Mouse (Mus musculus) forebrain, embryonic 15.5 days (tissue): ENCODE data around the gene Pin1rt1. TPM values are rescaled to one million over a fixed set of nuclear protein-coding genes. Genes with fewer than 3 reads are reported as not detected.

Experiments
- ATAC-seq: fragments of 200-750 bp; cut with Nextera tagmentation; replicated peaks from 2 replicates; pipeline ENCODE4 v1.8.0; 2017; ENCODE audit warnings: mild to moderate bottlenecking, moderate TSS enrichment, moderate library complexity
- H3K27ac ChIP-seq: fragments of 300-500 bp; sonication (generic); replicated peaks from 2 replicates; pipeline ENCODE4 v1.5.1; 2015; ENCODE audit warnings: mild to moderate bottlenecking, inconsistent platforms
- H3K27me3 ChIP-seq: fragments of 300-500 bp; sonication (generic); 2 replicates; pipeline ENCODE4 v1.6.1; 2015; ENCODE audit warnings: inconsistent platforms
- H3K36me3 ChIP-seq: fragments of 300-500 bp; sonication (generic); 2 replicates; pipeline ENCODE4 v1.6.1; 2015; ENCODE audit warnings: mild to moderate bottlenecking, inconsistent platforms
- H3K4me1 ChIP-seq: fragments of 300-500 bp; sonication (generic); 2 replicates; pipeline ENCODE4 v1.6.1; 2015; ENCODE audit warnings: inconsistent platforms
- H3K4me2 ChIP-seq: fragments of 300-500 bp; sonication (generic); replicated peaks from 2 replicates; pipeline ENCODE4 v1.6.1; 2015; ENCODE audit warnings: mild to moderate bottlenecking, inconsistent platforms
- H3K4me3 ChIP-seq: fragments of 300-500 bp; sonication (generic); 2 replicates; pipeline ENCODE4 v1.5.1; 2015; ENCODE audit warnings: mild to moderate bottlenecking, inconsistent platforms
- H3K9ac ChIP-seq: fragments of 300-500 bp; sonication (generic); replicated peaks from 2 replicates; pipeline ENCODE4 v1.6.1; 2015; ENCODE audit warnings: mild to moderate bottlenecking, inconsistent platforms
- H3K9me3 ChIP-seq: fragments of 300-500 bp; sonication (generic); 2 replicates; pipeline ENCODE4 v1.6.1; 2016; ENCODE audit warnings: inconsistent platforms
- WGBS: fragments of 180-500 bp; shearing (Covaris S2); methylation state at CpG from one replicate; pipeline ENCODE4 v1.1.7; 2015; ENCODE audit warnings: mixed read lengths; 5-methylcytosine and 5-hydroxymethylcytosine counted together
- polyA plus RNA-seq: library from polyadenylated mRNA; unstranded; fragments of >200 nt; fragmentation: Nextera tagmentation; extraction: Ambion mirVana; gene quantifications from 2 replicates; pipeline ENCODE4 v1.2.1, GENCODE M21; 2015

Gene Pin1rt1
- 0.24 TPM in 1 of 2 replicates, not detected in the other for polyA plus RNA-seq

DNA sequence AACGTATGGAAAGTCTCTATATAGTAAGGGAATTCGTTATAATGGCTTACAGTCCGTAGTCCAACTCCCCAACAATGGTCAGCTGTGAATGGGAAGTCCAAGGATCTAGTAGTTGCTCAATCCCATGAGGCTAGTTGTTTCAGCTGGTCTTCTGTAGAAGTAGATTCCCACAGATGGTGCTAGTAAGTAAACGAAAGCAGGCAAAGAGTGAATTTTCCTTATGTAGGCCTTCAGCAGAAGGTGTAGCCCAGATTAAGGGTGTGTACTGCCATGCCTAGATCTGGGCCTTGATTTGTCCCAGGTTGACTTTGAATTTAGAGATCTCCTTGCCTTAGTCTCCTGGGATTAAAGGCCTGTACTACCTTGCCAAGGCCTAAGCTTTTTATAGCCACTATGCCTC, at the start of gene Pin1rt1:
TSS of gene Pin1rt1 (minus strand) at position 101 of the 400 bp plus-strand sequence.
- Histone ChIP-seq H3K27me3 (no peaks in the 10 kb centered on the region), H3K4me3 (no peak within 1 kb of the TSS), H3K4me2 (no peak within 1 kb of the TSS), H3K36me3 (no peaks in the 10 kb centered on the region), H3K27ac (no peak within 1 kb of the TSS), H3K9me3 (no peaks in the 10 kb centered on the region), H3K9ac (no peak within 1 kb of the TSS), H3K4me1 (peaks cover 11% of the 10 kb centered on the region)
- no peak for ATAC-seq
- WGBS, result 88% methylated on average over 4 of the region's 4 CpGs

DNA sequence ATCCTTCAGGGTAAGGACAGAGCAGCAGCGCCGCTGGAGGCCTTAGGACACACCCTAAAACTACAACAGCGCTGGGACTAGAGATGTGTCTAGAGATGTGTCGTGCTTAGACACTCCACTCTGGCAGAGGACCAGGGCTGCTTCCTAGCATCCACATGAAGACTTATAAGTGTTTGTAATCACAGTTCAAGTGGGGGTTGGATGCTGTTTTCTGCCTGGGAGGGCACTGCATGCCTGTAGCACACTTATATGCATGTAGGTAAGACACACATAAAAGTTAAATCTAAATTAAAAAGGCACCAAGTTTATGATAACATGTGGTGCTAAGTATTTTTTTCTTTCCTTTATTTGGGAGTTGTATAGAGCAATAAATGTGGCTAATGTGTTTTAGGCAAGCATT, 47.8 kb upstream of the Pin1rt1 start:
- Histone ChIP-seq H3K4me3 (no peak overlapping the region), H3K4me2 (no peak overlapping the region), H3K27ac (no peak overlapping the region), H3K4me1 (no peaks in the 10 kb centered on the region), H3K36me3 (peaks cover 56% of the 10 kb centered on the region), H3K9me3 (no peaks in the 10 kb centered on the region), H3K9ac (no peak overlapping the region), H3K27me3 (no peaks in the 10 kb centered on the region)
- no peak for ATAC-seq
- WGBS, result 94% methylated on average over 4 of the region's 4 CpGs

GRCm38 (mm10) chr2:104763134-104763703, 47.0 kb upstream of the Pin1rt1 start:
- no peak for ATAC-seq
- Histone ChIP-seq H3K36me3 (peaks cover 50% of the 10 kb centered on the region), H3K27me3 (no peaks in the 10 kb centered on the region), H3K9ac (no peak overlapping the region), H3K4me2 (no peak overlapping the region), H3K4me1 (no peaks in the 10 kb centered on the region), H3K4me3 (no peak overlapping the region), H3K27ac (no peak overlapping the region), H3K9me3 (no peaks in the 10 kb centered on the region)
- WGBS, result 93% methylated on average over 8 of the region's 8 CpGs

DNA sequence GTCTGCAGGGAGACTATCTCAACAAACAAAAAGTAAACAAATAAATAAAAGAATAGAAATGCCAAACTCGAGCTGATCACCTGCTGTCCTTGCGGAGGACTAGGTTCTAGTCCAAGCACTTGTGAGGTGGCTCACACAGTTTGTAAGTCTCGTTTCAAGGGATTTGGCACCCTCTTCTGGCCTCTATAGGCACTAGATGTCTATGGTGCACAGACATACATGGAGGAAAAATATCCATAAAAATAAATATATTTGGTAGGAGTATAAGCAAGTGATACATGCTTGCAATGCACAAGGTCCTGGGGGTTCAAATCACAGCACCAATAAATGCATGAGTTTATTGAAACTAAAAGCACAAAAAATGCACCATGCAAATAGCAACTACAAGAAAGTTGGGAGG, 34.4 kb upstream of the Pin1rt1 start:
- Histone ChIP-seq H3K9ac (no peak overlapping the region), H3K27me3 (no peaks in the 10 kb centered on the region), H3K4me2 (no peak overlapping the region), H3K4me1 (no peaks in the 10 kb centered on the region), H3K27ac (no peak overlapping the region), H3K36me3 (0 out of 2 replicates have a peak, but pooled peaks cover 7% of the 10 kb centered on the region), H3K4me3 (no peak overlapping the region), H3K9me3 (no peaks in the 10 kb centered on the region)
- 0 out of 2 replicates have a peak, but pooled peaks have one; percentile 11 for ATAC-seq
- WGBS, result 64% methylated on average over 3 of the region's 3 CpGs

- Histone ChIP-seq H3K4me1 (no peaks in the 10 kb centered on the region), H3K9ac (no peak overlapping the region), H3K9me3 (no peaks in the 10 kb centered on the region), H3K4me2 (no peak overlapping the region), H3K36me3 (0 out of 2 replicates have a peak, but pooled peaks cover 6% of the 10 kb centered on the region), H3K4me3 (no peak overlapping the region), H3K27ac (no peak overlapping the region), H3K27me3 (no peaks in the 10 kb centered on the region)
- WGBS, result 78% methylated on average over 5 of the region's 5 CpGs
- no peak for ATAC-seq
Observed at GRCm38 (mm10) chr2:104748652-104749183, 32.5 kb upstream of the Pin1rt1 start.

DNA sequence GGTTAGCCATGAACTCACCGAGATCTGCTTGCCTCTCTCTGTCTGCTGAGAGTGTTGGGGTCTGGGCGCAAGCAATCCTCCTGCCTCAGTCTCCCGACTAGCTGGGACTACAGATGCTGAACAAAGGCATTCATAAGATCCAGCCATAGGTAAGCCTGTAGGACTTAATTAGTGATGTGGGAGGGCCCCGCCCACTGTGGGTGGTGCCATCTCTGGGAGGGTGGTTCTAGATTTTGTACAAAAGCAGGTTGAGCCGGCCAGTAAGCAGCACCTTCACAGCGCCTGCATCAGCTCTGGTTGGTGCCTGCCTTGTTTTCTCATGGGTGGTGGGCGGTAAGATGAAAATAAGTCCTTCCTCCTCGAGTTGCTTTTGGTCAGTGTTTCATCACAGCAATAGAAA, 30.1 kb upstream of the Pin1rt1 start:
- no peak overlapping the region for H3K27ac ChIP-seq
- no peaks in the 10 kb centered on the region for H3K9me3 ChIP-seq
- H3K4me3 ChIP-seq, result no peak overlapping the region
- ATAC-seq, result no peak
- peaks cover 18% of the 10 kb centered on the region for H3K4me1 ChIP-seq
- no peaks in the 10 kb centered on the region for H3K36me3 ChIP-seq
- no peak overlapping the region for H3K4me2 ChIP-seq
- no peak overlapping the region for H3K9ac ChIP-seq
- WGBS, result 59% methylated on average over 8 of the region's 8 CpGs
- H3K27me3 ChIP-seq, result no peaks in the 10 kb centered on the region

- no peaks in the 10 kb centered on the region for H3K36me3 ChIP-seq
- no peak overlapping the region for H3K9ac ChIP-seq
- no peak overlapping the region for H3K4me3 ChIP-seq
- no peaks in the 10 kb centered on the region for H3K9me3 ChIP-seq
- H3K27me3 ChIP-seq, result no peaks in the 10 kb centered on the region
- no peak overlapping the region for H3K4me2 ChIP-seq
- ATAC-seq, result no peak
- 58% methylated on average over 5 of the region's 5 CpGs for WGBS
- H3K4me1 ChIP-seq, result peaks cover 27% of the 10 kb centered on the region
- H3K27ac ChIP-seq, result no peak overlapping the region
Observed at GRCm38 (mm10) chr2:104743971-104744370, 27.8 kb upstream of the Pin1rt1 start.

DNA sequence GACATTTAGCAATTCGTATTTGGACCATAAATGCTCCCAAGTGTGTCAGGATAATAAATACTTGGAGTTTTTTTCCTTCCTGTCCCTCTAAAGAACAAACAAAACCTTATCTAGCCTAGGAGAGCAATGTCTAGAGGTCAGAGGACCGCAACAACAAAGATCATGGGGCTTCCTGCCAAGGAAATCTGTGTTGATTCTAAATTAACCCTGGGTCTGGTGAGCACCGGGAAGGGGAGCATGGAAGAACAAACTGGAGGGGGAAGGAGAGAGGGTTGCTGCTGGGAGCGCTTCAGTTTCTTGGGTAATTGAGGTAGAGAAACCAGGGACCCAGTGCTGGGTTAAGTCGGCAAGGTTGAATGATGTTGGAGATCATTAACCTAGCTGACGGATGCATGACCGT, 27.0 kb upstream of the Pin1rt1 start:
- ATAC-seq, result peak; percentile 14; the same call in 1 of the 2 replicates
- H3K27me3 ChIP-seq, result no peaks in the 10 kb centered on the region
- no peak overlapping the region for H3K27ac ChIP-seq
- H3K4me3 ChIP-seq, result peak overlapping the region; percentile 73
- 0 out of 2 replicates have a peak overlapping the region, but pooled peaks have one; percentile 67 for H3K9ac ChIP-seq
- no peaks in the 10 kb centered on the region for H3K9me3 ChIP-seq
- peak overlapping the region; percentile 88 for H3K4me2 ChIP-seq
- H3K4me1 ChIP-seq, result peaks cover 27% of the 10 kb centered on the region
- WGBS, result 15% methylated on average over 7 of the region's 7 CpGs
- no peaks in the 10 kb centered on the region for H3K36me3 ChIP-seq

- no peaks in the 10 kb centered on the region for H3K9me3 ChIP-seq
- H3K9ac ChIP-seq, result peak within 1 kb of the TSS; percentile 67
- WGBS, result under 1% methylated on average over 31 of the region's 31 CpGs
- peak within 1 kb of the TSS; percentile 73 for H3K4me3 ChIP-seq
- H3K4me2 ChIP-seq, result peak within 1 kb of the TSS; percentile 88
- H3K27me3 ChIP-seq, result no peaks in the 10 kb centered on the region
- H3K27ac ChIP-seq, result no peak within 1 kb of the TSS
- peak; percentile 90 for ATAC-seq
- no peaks in the 10 kb centered on the region for H3K36me3 ChIP-seq
- peaks cover 27% of the 10 kb centered on the region for H3K4me1 ChIP-seq
Observed at GRCm38 (mm10) chr2:104742741-104743064, 26.5 kb upstream of the Pin1rt1 start, which contains the start of gene Depdc7. Depdc7 (minus strand) TSS chr2:104742878.

- H3K4me3 ChIP-seq, result peak overlapping the region; percentile 73
- H3K4me2 ChIP-seq, result peak overlapping the region; percentile 88
- H3K27ac ChIP-seq, result no peak overlapping the region
- no peaks in the 10 kb centered on the region for H3K27me3 ChIP-seq
- peak; percentile 44 for ATAC-seq
- peak overlapping the region; percentile 67 for H3K9ac ChIP-seq
- 3% methylated on average over 45 of the region's 46 CpGs for WGBS
- peaks cover 27% of the 10 kb centered on the region for H3K4me1 ChIP-seq
- no peaks in the 10 kb centered on the region for H3K36me3 ChIP-seq
- no peaks in the 10 kb centered on the region for H3K9me3 ChIP-seq
Observed at GRCm38 (mm10) chr2:104741896-104742740, 25.9 kb upstream of the Pin1rt1 start.

GRCm38 (mm10) chr2:104741015-104741758, 25.0 kb upstream of the Pin1rt1 start:
- Histone ChIP-seq H3K4me2 (peak overlapping the region; percentile 13; the same call in 1 of the 2 replicates), H3K27me3 (no peaks in the 10 kb centered on the region), H3K9me3 (no peaks in the 10 kb centered on the region), H3K4me1 (peaks cover 27% of the 10 kb centered on the region), H3K36me3 (no peaks in the 10 kb centered on the region), H3K27ac (no peak overlapping the region), H3K9ac (no peak overlapping the region), H3K4me3 (no peak overlapping the region)
- WGBS, result 8% methylated on average over 7 of the region's 7 CpGs
- ATAC-seq, result no peak
